Mouse (Mus musculus) MEL (cell line): ENCODE data around the gene Gm10837.

Experiments
- BHLHE40 ChIP-seq: IDR thresholded peaks from 2 replicates; pipeline ENCODE4 v1.6.1; 2012; ENCODE audit warnings: low read depth, mild to moderate bottlenecking, inconsistent platforms, low read length, improper control_type of control experiment, borderline replicate concordance
- CTCF ChIP-seq, 3 experiments: IDR thresholded peaks in 2 of 3; conservative IDR thresholded peaks in 1 of 3; 2 replicates each; pipeline ENCODE4 v1.5.1; 2011 to 2012; ENCODE audit warnings: low read length in 3 of 3, low read depth in 2 of 3, mild to moderate bottlenecking in 2 of 3, improper control_type of control experiment in 1 of 3, inconsistent platforms in 1 of 3, mixed read lengths in 1 of 3, moderate library complexity in 1 of 3; ENCODE audit not compliant: control insufficient read depth in 1 of 3, insufficient read depth in 1 of 3, poor library complexity in 1 of 3, severe bottlenecking in 1 of 3
- EP300 ChIP-seq, 2 experiments: IDR thresholded peaks; 2 replicates each; pipeline ENCODE4 v1.6.1; 2011; ENCODE audit warnings: improper control_type of control experiment in 2 of 2, low read length in 2 of 2, low read depth in 1 of 2, mild to moderate bottlenecking in 1 of 2
- ETS1 ChIP-seq: IDR thresholded peaks from 2 replicates; pipeline ENCODE4 v1.6.1; 2012; ENCODE audit warnings: low read depth, mild to moderate bottlenecking, inconsistent platforms, low read length, improper control_type of control experiment, moderate library complexity
- GABPA ChIP-seq: IDR thresholded peaks from 2 replicates; pipeline ENCODE4 v1.6.1; 2012; ENCODE audit warnings: low read depth, mild to moderate bottlenecking, inconsistent platforms, low read length, improper control_type of control experiment, moderate library complexity
- GATA1 ChIP-seq: IDR thresholded peaks from 2 replicates; pipeline ENCODE4 v1.6.1; 2011; ENCODE audit warnings: low read depth, low read length, improper control_type of control experiment
- MAZ ChIP-seq: IDR thresholded peaks from 2 replicates; pipeline ENCODE4 v1.6.1; 2012; ENCODE audit warnings: low read depth, mild to moderate bottlenecking, inconsistent platforms, low read length, improper control_type of control experiment
- NRF1 ChIP-seq: IDR thresholded peaks from 2 replicates; pipeline ENCODE4 v1.6.1; 2014; ENCODE audit warnings: low read depth, mild to moderate bottlenecking, inconsistent platforms, low read length, improper control_type of control experiment, moderate library complexity; ENCODE audit not compliant: poor library complexity, insufficient read depth, severe bottlenecking
- RCOR1 ChIP-seq: IDR thresholded peaks from 2 replicates; pipeline ENCODE4 v1.6.1; 2012; ENCODE audit warnings: low read depth, mild to moderate bottlenecking, inconsistent platforms, low read length, improper control_type of control experiment
- TBP ChIP-seq: IDR thresholded peaks from 2 replicates; pipeline ENCODE4 v1.8.0; 2011; ENCODE audit warnings: low read depth, low read length, improper control_type of control experiment
- USF1 ChIP-seq: IDR thresholded peaks from 2 replicates; pipeline ENCODE4 v1.6.1; 2014; ENCODE audit warnings: low read depth, mild to moderate bottlenecking, inconsistent platforms, low read length, improper control_type of control experiment, moderate library complexity
- USF2 ChIP-seq, 2 experiments: IDR thresholded peaks; 2 replicates each; pipeline ENCODE4 v1.6.1; 2011 to 2012; ENCODE audit warnings: improper control_type of control experiment in 2 of 2, low read length in 2 of 2, borderline replicate concordance in 1 of 2, inconsistent platforms in 1 of 2, low read depth in 1 of 2, mild to moderate bottlenecking in 1 of 2; ENCODE audit not compliant: insufficient read depth in 1 of 2

GRCm38 (mm10) chr14:122492015-122492414 is 1.6 kb downstream of the Gm10837 start:
- no peak for TF ChIP-seq CTCF (IDR thresholded peaks at IDR 0.05 in 2 of 3, conservative IDR thresholded peaks at IDR 0.05 in 1 of 3; ENCODE audit: control insufficient read depth in 1 of 3, insufficient read depth in 1 of 3, low read depth in 2 of 3, low read length in 3 of 3, poor library complexity in 1 of 3, severe bottlenecking in 1 of 3)
- no peak for TF ChIP-seq EP300 (IDR thresholded peaks at IDR 0.05; ENCODE audit: low read depth in 1 of 2, low read length in 2 of 2)
- TF ChIP-seq MAZ, result no peak
- TF ChIP-seq BHLHE40, result no peak
- TF ChIP-seq GATA1, result no peak
- no peak for TF ChIP-seq USF1
- no peak for TF ChIP-seq GABPA
- no peak for TF ChIP-seq USF2 (IDR thresholded peaks at IDR 0.05; ENCODE audit: borderline replicate concordance in 1 of 2, insufficient read depth in 1 of 2, low read depth in 1 of 2, low read length in 2 of 2)
- TF ChIP-seq RCOR1, result no peak
- no peak for TF ChIP-seq NRF1
- TF ChIP-seq TBP, result no peak
- no peak for TF ChIP-seq ETS1
